In the genomic region with DNA sequence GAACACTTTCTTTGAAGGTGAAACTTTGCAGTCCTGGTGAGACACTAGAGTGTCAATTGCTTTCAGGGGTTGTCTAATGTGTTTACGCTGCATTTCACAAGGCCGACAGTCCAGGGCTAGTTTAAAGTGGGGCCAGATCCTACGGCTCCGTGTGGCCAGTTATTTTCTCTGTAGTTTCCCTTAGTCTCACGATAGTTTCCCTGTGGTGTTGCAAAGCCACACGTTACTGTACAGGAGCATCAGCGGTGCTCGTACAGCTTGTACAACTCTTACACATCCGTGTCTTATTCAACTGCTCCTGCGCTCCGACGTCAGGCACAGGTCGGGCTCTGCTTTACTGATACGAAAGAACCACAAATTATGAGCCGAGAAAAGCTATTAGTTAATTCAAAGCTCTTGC, we compare ENCODE assay signal across 8 mouse cellular contexts. TPM values are rescaled to one million over a fixed set of nuclear protein-coding genes. Genes with fewer than 3 reads are reported as not detected.
A peak's percentile ranks its signal among the peaks of the same experiment; 100 is the strongest.
DNase-seq lines count a peak whose midpoint lies in the region; ATAC-seq and TF ChIP-seq lines count a peak whose summit lies in the region.

No protein-coding gene starts in this region.

- H3K9me3 ChIP-seq in megakaryocyte, embryonic 14.5 days = no peaks in the 10 kb centered on the region
- H3K9me3 ChIP-seq in heart, embryonic 11.5 days (replicated peaks; ENCODE audit: control insufficient read depth, low read length) = no peaks in the 10 kb centered on the region
- H3K9me3 ChIP-seq in limb, embryonic 10.5 days (replicated peaks) = no peaks in the 10 kb centered on the region
- no peaks in the 10 kb centered on the region for H3K9me3 ChIP-seq in neural tube, embryonic 13.5 days

- peaks cover 55% of the 10 kb centered on the region for H3K4me1 ChIP-seq in megakaryocyte, embryonic 14.5 days
- H3K4me1 ChIP-seq in bone marrow macrophage, adult 2 months (ENCODE audit: control insufficient read depth, insufficient read depth, low read length) = peaks cover 24% of the 10 kb centered on the region
- H3K4me1 ChIP-seq in heart, embryonic 11.5 days (ENCODE audit: control insufficient read depth, insufficient read depth, low read length) = peaks cover 22% of the 10 kb centered on the region
- H3K4me1 ChIP-seq in limb, embryonic 10.5 days = peaks cover 25% of the 10 kb centered on the region
- peaks cover 48% of the 10 kb centered on the region for H3K4me1 ChIP-seq in neural tube, embryonic 13.5 days (replicated peaks)

- DNase-seq in limb, embryonic 10.5 days (ENCODE audit: low spot score) = peak; percentile 30
- no peak for DNase-seq in ovary, postnatal 36 days (ENCODE audit: low spot score)
- no peak for DNase-seq in gastrocnemius, postnatal 10 days

- no peaks in the 10 kb centered on the region for H3K27me3 ChIP-seq in megakaryocyte, embryonic 14.5 days (replicated peaks)
- no peaks in the 10 kb centered on the region for H3K27me3 ChIP-seq in heart, embryonic 11.5 days (ENCODE audit: control insufficient read depth, insufficient read depth, low read length)
- no peaks in the 10 kb centered on the region for H3K27me3 ChIP-seq in limb, embryonic 10.5 days (ENCODE audit: low read depth, poor library complexity, severe bottlenecking)
- H3K27me3 ChIP-seq in neural tube, embryonic 13.5 days = no peaks in the 10 kb centered on the region

- no peak for ATAC-seq in megakaryocyte, adult 5-6 weeks (ENCODE audit: poor library complexity, severe bottlenecking)
- ATAC-seq in heart, embryonic 11.5 days (replicated peaks; ENCODE audit: insufficient number of reproducible peaks, low FRiP score, low TSS enrichment) = no peak
- ATAC-seq in neural tube, embryonic 13.5 days (ENCODE audit: low read depth) = peak; percentile 20

- H3K36me3 ChIP-seq in megakaryocyte, embryonic 14.5 days (replicated peaks; ENCODE audit: low read length) = peaks cover 20% of the 10 kb centered on the region
- peaks cover 4% of the 10 kb centered on the region for H3K36me3 ChIP-seq in heart, embryonic 11.5 days (ENCODE audit: control insufficient read depth, insufficient read depth, low read length)
- H3K36me3 ChIP-seq in limb, embryonic 10.5 days = peaks cover 16% of the 10 kb centered on the region
- H3K36me3 ChIP-seq in neural tube, embryonic 13.5 days = peaks cover 16% of the 10 kb centered on the region

- WGBS in heart, embryonic 11.5 days (ENCODE audit: insufficient replicate concordance) = 35% methylated on average over 15 of the region's 15 CpGs
- WGBS in limb, embryonic 10.5 days = 43% methylated on average over 15 of the region's 15 CpGs
- WGBS in neural tube, embryonic 13.5 days = 33% methylated on average over 15 of the region's 15 CpGs

- TF ChIP-seq CTCF in bone marrow macrophage, adult 2 months (IDR thresholded peaks at IDR 0.05; ENCODE audit: low read depth, low read length) = no peak

- H3K4me2 ChIP-seq in heart, embryonic 11.5 days = peak overlapping the region; percentile 92
- H3K4me2 ChIP-seq in neural tube, embryonic 13.5 days = peak overlapping the region; percentile 86

- peak overlapping the region; percentile 53 for H3K27ac ChIP-seq in bone marrow macrophage, adult 2 months (ENCODE audit: insufficient read depth, low read depth, low read length)
- peak overlapping the region; percentile 83; the same call in 1 of the 2 replicates for H3K27ac ChIP-seq in heart, embryonic 11.5 days (ENCODE audit: low read depth, low read length)
- peak overlapping the region; percentile 93 for H3K27ac ChIP-seq in limb, embryonic 10.5 days
- peak overlapping the region; percentile 90; the same call in 1 of the 2 replicates for H3K27ac ChIP-seq in neural tube, embryonic 13.5 days (replicated peaks)

- peak overlapping the region; percentile 92 for H3K4me3 ChIP-seq in megakaryocyte, embryonic 14.5 days (replicated peaks)
- H3K4me3 ChIP-seq in bone marrow macrophage, adult 2 months (ENCODE audit: insufficient read depth, low read length) = peak overlapping the region; percentile 74
- peak overlapping the region; percentile 82 for H3K4me3 ChIP-seq in heart, embryonic 11.5 days (ENCODE audit: low read depth, low read length)
- H3K4me3 ChIP-seq in limb, embryonic 10.5 days = peak overlapping the region; percentile 89
- H3K4me3 ChIP-seq in neural tube, embryonic 13.5 days = peak overlapping the region; percentile 94

- no peak for TF ChIP-seq POLR2A in bone marrow macrophage, adult 2 months (IDR thresholded peaks at IDR 0.05; ENCODE audit: borderline replicate concordance, low read depth, low read length)

- H3K9ac ChIP-seq in heart, embryonic 11.5 days (ENCODE audit: low read depth, low read length) = peak overlapping the region; percentile 96
- peak overlapping the region; percentile 93 for H3K9ac ChIP-seq in neural tube, embryonic 13.5 days

RNA-seq across cellular contexts. Expression of a gene that starts 0.5 kb away (rescaled TPM):
- 0.22 TPM in 1 of 2 replicates, not detected in the other for polyA plus RNA-seq in megakaryocyte, embryonic 14.5 days (2012; ENCODE audit: insufficient read depth, low replicate concordance)
- 1.7 and 2.2 TPM in 2 replicates for total RNA-seq in megakaryocyte, adult 5-6 weeks (2015)
- total RNA-seq in megakaryocyte, adult 5-6 weeks (2017) = 1.0 and 1.1 TPM in 2 replicates
- polyA plus RNA-seq in bone marrow macrophage, adult 2 months (2012; ENCODE audit: insufficient read depth, insufficient read length, missing spikeins) = 2.7 and 2.8 TPM in 2 replicates
- 4.3 and 5.4 TPM in 2 replicates for polyA plus RNA-seq in heart, embryonic 11.5 days (2014; fragmentation: Nextera tagmentation; extraction: Ambion mirVana)
- 7.2 and 8.9 TPM in 2 replicates for polyA plus RNA-seq in limb, embryonic 10.5 days (2016; fragmentation: Nextera tagmentation; extraction: Ambion mirVana)
- polyA plus RNA-seq in neural tube, embryonic 13.5 days (2015; fragmentation: Nextera tagmentation; extraction: Ambion mirVana) = 11.2 and 11.5 TPM in 2 replicates
- total RNA-seq in gastrocnemius, postnatal 10 days (2021) = 1 to 10 TPM; 3.3 to 4.6 TPM

RNA-seq across cellular contexts. Expression of a gene that starts 0.5 kb away (rescaled TPM):
- 0.43 TPM in 1 of 2 replicates, not detected in the other for polyA plus RNA-seq in megakaryocyte, embryonic 14.5 days (2012; ENCODE audit: insufficient read depth, low replicate concordance)
- total RNA-seq in megakaryocyte, adult 5-6 weeks (2015) = 15.2 and 15.8 TPM in 2 replicates
- total RNA-seq in megakaryocyte, adult 5-6 weeks (2017) = 18.0 and 20.5 TPM in 2 replicates
- 9.3 and 10.9 TPM in 2 replicates for polyA plus RNA-seq in bone marrow macrophage, adult 2 months (2012; ENCODE audit: insufficient read depth, insufficient read length, missing spikeins)
- polyA plus RNA-seq in heart, embryonic 11.5 days (2014; fragmentation: Nextera tagmentation; extraction: Ambion mirVana) = 13.9 and 17.2 TPM in 2 replicates
- 16.3 and 17.3 TPM in 2 replicates for polyA plus RNA-seq in limb, embryonic 10.5 days (2016; fragmentation: Nextera tagmentation; extraction: Ambion mirVana)
- polyA plus RNA-seq in neural tube, embryonic 13.5 days (2015; fragmentation: Nextera tagmentation; extraction: Ambion mirVana) = 13.3 and 15.0 TPM in 2 replicates
- 10 to 100 TPM; 12.5 to 13.5 TPM for total RNA-seq in gastrocnemius, postnatal 10 days (2021)

RNA-seq across cellular contexts. Expression of a gene that starts 29.3 kb away (rescaled TPM):
- 0.35 TPM in 1 of 2 replicates, not detected in the other for polyA plus RNA-seq in megakaryocyte, embryonic 14.5 days (2012; ENCODE audit: insufficient read depth, low replicate concordance)
- 23.1 and 26.8 TPM in 2 replicates for total RNA-seq in megakaryocyte, adult 5-6 weeks (2015)
- 6.2 and 9.1 TPM in 2 replicates for total RNA-seq in megakaryocyte, adult 5-6 weeks (2017)
- polyA plus RNA-seq in bone marrow macrophage, adult 2 months (2012; ENCODE audit: insufficient read depth, insufficient read length, missing spikeins) = 3.3 and 5.8 TPM in 2 replicates
- 0.40 TPM in 1 of 2 replicates, not detected in the other for polyA plus RNA-seq in heart, embryonic 11.5 days (2014; fragmentation: Nextera tagmentation; extraction: Ambion mirVana)
- not detected in 2 replicates for polyA plus RNA-seq in limb, embryonic 10.5 days (2016; fragmentation: Nextera tagmentation; extraction: Ambion mirVana)
- 2.3 and 3.0 TPM in 2 replicates for polyA plus RNA-seq in neural tube, embryonic 13.5 days (2015; fragmentation: Nextera tagmentation; extraction: Ambion mirVana)
- total RNA-seq in gastrocnemius, postnatal 10 days (2021) = under 1 TPM; 0.54 to 0.88 TPM
